Mouse (Mus musculus): ENCODE data around the gene Olfr802. TPM values are rescaled to one million over a fixed set of nuclear protein-coding genes. Genes with fewer than 3 reads are reported as not detected.

The Olfr802 gene
- polyA plus RNA-seq, 1 experiment from 2014 or later = 0.03 TPM

Small RNA genes lying within 50 kb of the gene (microRNA-seq; reads per million reads assigned to microRNA genes)
- gene Gm24485 (ENCODE audit: borderline number of aligned reads) = not detected

Other genes with a start within 250 kb of the Olfr802 start
- gene Olfr787, start 226.3 kb downstream of the Olfr802 start, polyA plus RNA-seq (2014; fragmentation: Nextera tagmentation; extraction: Ambion mirVana) = not detected in 2 replicates
- gene Olfr788, start 217.2 kb downstream of the Olfr802 start, polyA plus RNA-seq (2014; fragmentation: Nextera tagmentation; extraction: Ambion mirVana) = not detected in 2 replicates
- not detected in 2 replicates for gene Olfr789, start 203.4 kb downstream of the Olfr802 start, polyA plus RNA-seq (2014; fragmentation: Nextera tagmentation; extraction: Ambion mirVana)
- not detected in 2 replicates for gene Olfr790, start 189.7 kb downstream of the Olfr802 start, polyA plus RNA-seq (2014; fragmentation: Nextera tagmentation; extraction: Ambion mirVana)
- not detected in 2 replicates for gene Olfr791, start 166.4 kb downstream of the Olfr802 start, polyA plus RNA-seq (2014; fragmentation: Nextera tagmentation; extraction: Ambion mirVana)
- not detected in 2 replicates for gene Olfr792, start 149.0 kb downstream of the Olfr802 start, polyA plus RNA-seq (2014; fragmentation: Nextera tagmentation; extraction: Ambion mirVana)
- not detected in 2 replicates for gene Olfr794, start 120.5 kb downstream of the Olfr802 start, polyA plus RNA-seq (2014; fragmentation: Nextera tagmentation; extraction: Ambion mirVana)
- gene Olfr796, start 75.6 kb downstream of the Olfr802 start, polyA plus RNA-seq (2014; fragmentation: Nextera tagmentation; extraction: Ambion mirVana) = not detected in 2 replicates
- not detected in 2 replicates for gene Olfr798, start 60.2 kb downstream of the Olfr802 start, polyA plus RNA-seq (2014; fragmentation: Nextera tagmentation; extraction: Ambion mirVana)
- gene Olfr799, start 50.7 kb downstream of the Olfr802 start, polyA plus RNA-seq (2014; fragmentation: Nextera tagmentation; extraction: Ambion mirVana) = not detected in 2 replicates
- not detected in 2 replicates for gene Olfr800, start 30.5 kb downstream of the Olfr802 start, polyA plus RNA-seq (2014; fragmentation: Nextera tagmentation; extraction: Ambion mirVana)
- not detected in 2 replicates for gene Olfr801, start 14.3 kb downstream of the Olfr802 start, polyA plus RNA-seq (2014; fragmentation: Nextera tagmentation; extraction: Ambion mirVana)
- not detected in 2 replicates for gene Olfr803, start 6.1 kb upstream of the Olfr802 start, polyA plus RNA-seq (2014; fragmentation: Nextera tagmentation; extraction: Ambion mirVana)
- gene Olfr804, start 15.0 kb upstream of the Olfr802 start, polyA plus RNA-seq (2014; fragmentation: Nextera tagmentation; extraction: Ambion mirVana) = not detected in 2 replicates
- gene Olfr805, start 41.2 kb upstream of the Olfr802 start, polyA plus RNA-seq (2014; fragmentation: Nextera tagmentation; extraction: Ambion mirVana) = not detected in 2 replicates
- not detected in 2 replicates for gene Olfr806, start 53.8 kb upstream of the Olfr802 start, polyA plus RNA-seq (2014; fragmentation: Nextera tagmentation; extraction: Ambion mirVana)
- gene Olfr807, start 69.6 kb upstream of the Olfr802 start, polyA plus RNA-seq (2014; fragmentation: Nextera tagmentation; extraction: Ambion mirVana) = not detected in 2 replicates
- gene Olfr808, start 77.3 kb upstream of the Olfr802 start, polyA plus RNA-seq (2014; fragmentation: Nextera tagmentation; extraction: Ambion mirVana) = not detected in 2 replicates
- gene Olfr809, start 86.5 kb upstream of the Olfr802 start, polyA plus RNA-seq (2014; fragmentation: Nextera tagmentation; extraction: Ambion mirVana) = not detected in 2 replicates
- not detected in 2 replicates for gene Olfr810, start 106.7 kb upstream of the Olfr802 start, polyA plus RNA-seq (2014; fragmentation: Nextera tagmentation; extraction: Ambion mirVana)
- not detected in 2 replicates for gene Olfr811, start 116.2 kb upstream of the Olfr802 start, polyA plus RNA-seq (2014; fragmentation: Nextera tagmentation; extraction: Ambion mirVana)
- not detected in 2 replicates for gene Olfr812, start 157.9 kb upstream of the Olfr802 start, polyA plus RNA-seq (2014; fragmentation: Nextera tagmentation; extraction: Ambion mirVana)
- not detected in 2 replicates for gene Olfr813, start 167.2 kb upstream of the Olfr802 start, polyA plus RNA-seq (2014; fragmentation: Nextera tagmentation; extraction: Ambion mirVana)
- not detected in 2 replicates for gene Olfr814, start 191.7 kb upstream of the Olfr802 start, polyA plus RNA-seq (2014; fragmentation: Nextera tagmentation; extraction: Ambion mirVana)
- gene Olfr815, start 217.7 kb upstream of the Olfr802 start, polyA plus RNA-seq (2014; fragmentation: Nextera tagmentation; extraction: Ambion mirVana) = not detected in 2 replicates
- not detected in 2 replicates for gene Olfr816, start 227.4 kb upstream of the Olfr802 start, polyA plus RNA-seq (2014; fragmentation: Nextera tagmentation; extraction: Ambion mirVana)

Measured in heart, embryonic 11.5 days (tissue).